Mouse (Mus musculus) liver, adult 2 months (tissue): ENCODE results near the gene Otulinl. TPM values are rescaled to one million over a fixed set of nuclear protein-coding genes. Genes with fewer than 3 reads are reported as not detected.

Experiments
- DNase-seq: peaks from one replicate; pipeline ENCODE4 v3.0.0-alpha.2; 2011; ENCODE audit warnings: low read depth, low spot score; ENCODE audit errors: extremely low read depth
- H3K27ac ChIP-seq: fragments of 200-500 bp; replicated peaks from 2 replicates; pipeline ENCODE4 v1.5.1; 2012; ENCODE audit warnings: low read depth, mild to moderate bottlenecking, control low read depth, inconsistent platforms, low read length; ENCODE audit not compliant: insufficient read depth
- H3K27me3 ChIP-seq: fragments of 200-500 bp; 2 replicates; pipeline ENCODE4 v1.6.1; 2012; ENCODE audit warnings: mild to moderate bottlenecking, moderate library complexity, low read length, inconsistent platforms; ENCODE audit not compliant: control insufficient read depth, insufficient read depth
- H3K36me3 ChIP-seq: fragments of 200-500 bp; 2 replicates; pipeline ENCODE4 v1.6.1; 2012; ENCODE audit warnings: low read length, inconsistent platforms; ENCODE audit not compliant: control insufficient read depth, insufficient read depth
- H3K4me1 ChIP-seq: fragments of 200-500 bp; 2 replicates; pipeline ENCODE4 v1.6.1; 2011; ENCODE audit warnings: low read length; ENCODE audit not compliant: control insufficient read depth, insufficient read depth
- H3K4me3 ChIP-seq: fragments of 200-500 bp; 2 replicates; pipeline ENCODE4 v1.5.1; 2011; ENCODE audit warnings: low read depth, mild to moderate bottlenecking, control low read depth, low read length, moderate library complexity; ENCODE audit not compliant: insufficient read depth
- H3K79me2 ChIP-seq: fragments of 200-500 bp; 2 replicates; pipeline ENCODE4 v1.6.1; 2012; ENCODE audit warnings: inconsistent platforms, mild to moderate bottlenecking, low read length, moderate library complexity; ENCODE audit not compliant: control insufficient read depth, insufficient read depth
- H3K9ac ChIP-seq: fragments of 200-500 bp; 2 replicates; pipeline ENCODE4 v1.6.1; 2012; ENCODE audit warnings: low read depth, mild to moderate bottlenecking, control low read depth, inconsistent platforms, low read length
- CTCF ChIP-seq: fragments of 200-500 bp; IDR thresholded peaks from 2 replicates; pipeline ENCODE4 v1.5.1; 2011; ENCODE audit warnings: low read depth, low read length, control low read depth
- POLR2A ChIP-seq: fragments of 200-500 bp; IDR thresholded peaks from 2 replicates; pipeline ENCODE4 v1.6.1; 2011; ENCODE audit warnings: low read length, control low read depth; ENCODE audit not compliant: insufficient read depth; ENCODE audit errors: extremely low read depth
- WGBS: fragments of 180-500 bp; shearing (Covaris S2); methylation state at CpG from one replicate; pipeline ENCODE4 v1.1.7; 2018; 5-methylcytosine and 5-hydroxymethylcytosine counted together
- polyA plus RNA-seq: library from polyadenylated mRNA; depleted of rRNA; stranded (reverse); fragments of >200 nt; gene quantifications from 2 replicates; pipeline ENCODE4 v1.2.3, GENCODE M21; 2012
- total RNA-seq: library from RNA; depleted of rRNA; stranded (reverse); fragments of >200 nt; gene quantifications from 2 replicates; pipeline ENCODE4 v1.2.3, GENCODE M21; 2014

The Otulinl gene
- total and polyA plus RNA-seq, 2 experiments = 0.78 to 2.1 TPM

GRCm38 (mm10) chr15:27670708-27671107, 10.7 kb downstream of the Otulinl start:
- no peaks in the 10 kb centered on the region for H3K36me3 ChIP-seq
- TF ChIP-seq CTCF = no peak
- no peak for TF ChIP-seq POLR2A
- no peak overlapping the region for H3K4me3 ChIP-seq
- H3K9ac ChIP-seq = no peak overlapping the region
- no peak overlapping the region for H3K27ac ChIP-seq
- H3K27me3 ChIP-seq = no peaks in the 10 kb centered on the region
- H3K79me2 ChIP-seq = no peaks in the 10 kb centered on the region
- H3K4me1 ChIP-seq = no peaks in the 10 kb centered on the region
- WGBS = 80% methylated on average over 8 of the region's 8 CpGs
- no peak for DNase-seq

DNA sequence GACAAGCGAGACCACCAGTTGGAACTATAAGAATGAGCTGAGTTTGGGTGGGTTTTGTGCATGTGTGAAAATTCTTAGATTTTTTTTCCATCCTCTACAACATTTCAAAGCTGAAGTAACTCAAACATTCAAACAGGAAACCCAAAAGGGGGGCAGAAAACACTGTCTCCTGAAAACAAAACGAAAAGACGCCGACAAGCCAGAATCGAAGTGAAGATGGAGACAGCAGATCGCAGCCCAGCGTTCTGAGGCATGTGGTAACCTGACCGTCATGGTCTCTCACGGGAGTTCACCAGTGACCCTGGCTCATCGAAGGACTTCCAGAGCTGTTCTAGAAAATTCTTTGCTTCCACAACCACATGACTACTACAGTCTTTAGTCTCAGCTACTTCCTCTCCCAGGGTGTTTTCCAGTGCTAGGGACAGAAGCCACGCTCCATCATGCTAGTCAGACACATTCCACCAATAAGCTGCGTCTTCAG, 11.4 kb downstream of the Otulinl start:
- Histone ChIP-seq H3K4me1 (no peaks in the 10 kb centered on the region), H3K9ac (no peak overlapping the region), H3K4me3 (no peak overlapping the region), H3K79me2 (no peaks in the 10 kb centered on the region), H3K27ac (0 out of 2 replicates have a peak overlapping the region, but pooled peaks have one; percentile 10), H3K36me3 (no peaks in the 10 kb centered on the region), H3K27me3 (no peaks in the 10 kb centered on the region)
- TF ChIP-seq POLR2A = no peak
- TF ChIP-seq CTCF = no peak
- WGBS = 85% methylated on average over 12 of the region's 12 CpGs
- no peak for DNase-seq

- H3K9ac ChIP-seq = no peak overlapping the region
- WGBS = 78% methylated on average over 4 of the region's 4 CpGs
- H3K36me3 ChIP-seq = no peaks in the 10 kb centered on the region
- no peaks in the 10 kb centered on the region for H3K79me2 ChIP-seq
- H3K4me1 ChIP-seq = no peaks in the 10 kb centered on the region
- no peak for TF ChIP-seq POLR2A
- TF ChIP-seq CTCF = no peak
- H3K27me3 ChIP-seq = no peaks in the 10 kb centered on the region
- H3K4me3 ChIP-seq = no peak overlapping the region
- DNase-seq = no peak
- no peak overlapping the region for H3K27ac ChIP-seq
Measured at GRCm38 (mm10) chr15:27669276-27669675, 12.1 kb downstream of the Otulinl start.

DNA sequence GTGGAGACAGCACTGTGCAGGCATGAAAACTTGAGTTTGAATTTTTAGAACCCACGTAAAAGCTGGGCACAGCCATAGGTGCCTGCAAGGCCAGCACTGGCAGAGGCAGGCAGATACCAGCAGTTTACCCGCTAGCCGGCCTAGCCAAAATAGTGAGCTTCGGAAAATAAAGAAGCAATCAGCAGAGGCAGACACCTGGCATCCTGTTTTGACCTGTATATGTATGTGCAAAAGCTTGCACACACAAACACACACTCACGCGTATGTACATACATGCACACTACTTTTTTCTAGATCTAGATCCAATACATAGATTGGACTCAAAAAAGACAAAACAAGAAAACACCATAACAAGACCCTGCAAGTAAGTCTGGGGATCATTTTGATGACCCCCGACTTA, 12.8 kb downstream of the Otulinl start:
- Histone ChIP-seq H3K79me2 (no peaks in the 10 kb centered on the region), H3K4me3 (no peak overlapping the region), H3K27ac (no peak overlapping the region), H3K27me3 (no peaks in the 10 kb centered on the region), H3K36me3 (no peaks in the 10 kb centered on the region), H3K9ac (no peak overlapping the region), H3K4me1 (no peaks in the 10 kb centered on the region)
- TF ChIP-seq POLR2A (no peak), CTCF (no peak)
- 83% methylated on average over 7 of the region's 7 CpGs for WGBS
- no peak for DNase-seq

- Histone ChIP-seq H3K4me1 (no peaks in the 10 kb centered on the region), H3K27me3 (no peaks in the 10 kb centered on the region), H3K27ac (no peak overlapping the region), H3K36me3 (no peaks in the 10 kb centered on the region), H3K9ac (no peak overlapping the region), H3K79me2 (no peaks in the 10 kb centered on the region), H3K4me3 (no peak overlapping the region)
- 47% methylated on average over 9 of the region's 9 CpGs for WGBS
- no peak for DNase-seq
- TF ChIP-seq CTCF = no peak
- no peak for TF ChIP-seq POLR2A
Measured at GRCm38 (mm10) chr15:27668001-27668461, 13.3 kb downstream of the Otulinl start.

GRCm38 (mm10) chr15:27666911-27667539, 14.4 kb downstream of the Otulinl start:
- Histone ChIP-seq H3K4me3 (no peak overlapping the region), H3K79me2 (no peaks in the 10 kb centered on the region), H3K36me3 (no peaks in the 10 kb centered on the region), H3K27me3 (no peaks in the 10 kb centered on the region), H3K4me1 (no peaks in the 10 kb centered on the region), H3K27ac (no peak overlapping the region), H3K9ac (no peak overlapping the region)
- DNase-seq = no peak
- 56% methylated on average over 9 of the region's 9 CpGs for WGBS
- TF ChIP-seq POLR2A (no peak), CTCF (no peak)
